Mouse (Mus musculus): ENCODE measurements at regions not wholly inside any gene's neighbourhood (a gene's known extent, or its start where the extent isn't known, plus 50 kb on each side); places are given as distances from the start of the nearest gene placed in this dataset.

DNA sequence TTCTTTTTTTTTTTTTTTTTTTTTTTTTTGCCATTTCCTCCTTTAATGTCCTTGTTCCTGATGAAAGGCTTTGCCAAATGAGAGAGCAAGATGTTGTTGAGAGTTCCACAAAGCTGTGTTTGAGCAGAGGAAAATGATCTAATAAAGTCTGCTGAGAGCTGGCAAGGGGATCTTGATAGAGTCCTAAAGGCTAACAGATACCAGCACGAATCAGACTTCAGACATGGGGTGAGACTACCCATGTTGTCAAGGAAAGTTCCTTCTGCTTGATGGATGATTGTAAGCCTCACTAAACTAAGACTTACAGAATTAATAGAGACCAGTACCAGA is 665.2 kb upstream of the Fam92a start:
- intact Hi-C loops (cut with DNase I): no loop called here

- intact Hi-C loops (cut with DNase I): no loop called here
Observed at GRCm38 (mm10) chr4:12836326-12837096, 664.7 kb upstream of the Fam92a start.

GRCm38 (mm10) chr4:12826419-12826818 is 654.6 kb upstream of the Fam92a start:
- intact Hi-C loops (cut with DNase I): no loop called here

GRCm38 (mm10) chr4:12814251-12814650 is 642.4 kb upstream of the Fam92a start:
- intact Hi-C loops (cut with DNase I): no loop called here

DNA sequence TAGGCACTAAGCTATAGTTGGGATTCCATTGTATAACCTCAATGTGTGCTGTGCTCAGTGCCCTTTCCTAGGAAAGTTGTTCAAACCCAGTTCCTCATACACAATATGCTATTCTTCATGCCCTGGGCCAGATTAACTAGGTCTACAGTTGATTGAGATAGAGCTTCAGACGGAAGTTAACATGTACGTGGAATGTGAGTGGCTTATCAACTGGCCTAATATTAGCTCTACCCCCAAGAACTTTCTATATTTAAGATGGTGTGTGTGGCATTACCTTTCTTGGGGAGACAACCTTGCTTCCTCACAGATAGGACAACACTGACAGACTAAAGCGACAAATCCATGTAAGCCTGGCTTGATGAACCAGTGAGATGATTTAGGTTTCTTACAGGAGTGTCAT is 629.4 kb upstream of the Fam92a start:
- intact Hi-C loops (cut with DNase I): no loop called here

- intact Hi-C loops (cut with DNase I): no loop called here
Observed at GRCm38 (mm10) chr4:12799564-12799963, 627.7 kb upstream of the Fam92a start.

DNA sequence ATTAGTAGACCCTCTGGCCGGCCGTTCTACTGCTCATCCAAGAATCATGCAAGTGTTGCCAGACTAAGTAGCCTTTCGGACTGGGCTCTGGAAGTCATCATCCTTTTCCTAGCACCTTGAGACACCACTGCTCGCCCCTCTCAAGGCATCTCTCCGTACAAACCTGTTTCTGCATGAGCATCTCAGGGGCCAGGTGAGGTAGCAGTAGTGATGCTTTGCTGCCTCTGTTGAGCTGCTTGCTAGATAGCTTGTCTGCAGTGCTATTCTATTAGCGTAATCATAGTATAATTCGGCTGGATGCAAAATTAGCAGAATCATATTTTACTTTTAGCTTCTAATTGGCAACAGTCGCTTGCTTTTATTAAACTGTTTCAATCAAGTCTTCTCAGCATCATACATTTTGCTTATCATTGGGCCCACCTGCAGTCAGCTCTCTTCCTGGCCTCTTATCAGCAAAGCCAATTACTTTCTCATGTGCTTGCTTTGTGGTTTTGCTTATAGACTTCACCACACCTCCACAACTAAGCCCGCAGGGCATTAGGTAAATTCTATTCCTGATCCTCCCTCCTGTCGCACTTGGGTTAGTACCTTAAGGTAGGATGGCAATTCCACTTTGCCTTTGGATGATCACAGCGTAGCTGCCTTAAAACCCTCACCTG is 621.1 kb upstream of the Fam92a start:
- intact Hi-C loops (cut with DNase I): no loop called here

- intact Hi-C loops (cut with DNase I): no loop called here
Observed at GRCm38 (mm10) chr4:12791786-12792674, 620.2 kb upstream of the Fam92a start.

DNA sequence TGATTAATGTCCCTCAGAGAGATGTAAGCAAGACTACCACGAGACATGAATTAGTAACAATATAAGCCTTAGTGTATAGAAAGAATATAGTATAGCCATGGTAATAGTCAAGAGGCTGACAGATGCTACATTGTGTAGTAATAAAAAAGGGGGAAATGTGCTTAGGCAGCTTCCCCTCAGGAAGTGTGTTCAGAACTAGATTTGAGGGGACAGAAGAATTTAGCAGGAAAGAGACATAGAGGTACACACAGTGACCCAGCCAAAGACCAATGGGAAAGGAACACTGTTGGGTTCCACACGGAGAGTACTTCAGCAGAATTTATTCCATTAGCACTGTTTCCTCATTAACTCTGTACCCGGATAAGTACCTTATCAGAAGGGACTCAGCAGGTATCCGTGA is 614.0 kb upstream of the Fam92a start:
- intact Hi-C loops (cut with DNase I): no loop called here

DNA sequence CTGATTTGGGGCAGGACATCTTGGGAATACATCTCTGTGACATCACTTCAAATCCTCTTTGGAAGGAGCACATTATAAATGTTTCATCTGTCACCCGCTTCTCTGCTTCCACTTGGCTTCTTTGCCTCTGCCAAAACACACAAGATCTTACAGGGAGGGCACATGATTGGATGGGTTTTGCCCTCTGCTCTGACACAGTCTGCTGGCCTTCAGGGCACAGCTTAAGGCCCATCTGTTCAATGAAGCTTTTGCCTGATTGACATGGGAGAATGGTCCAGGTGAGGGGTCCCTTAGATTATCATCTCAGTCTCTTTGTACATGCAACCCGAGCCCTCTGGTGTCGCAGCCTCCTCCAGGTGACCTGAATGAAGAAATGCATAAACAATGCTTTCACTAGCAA is 612.7 kb upstream of the Fam92a start:
- intact Hi-C loops (cut with DNase I): no loop called here

- intact Hi-C loops (cut with DNase I): no loop called here
Observed at GRCm38 (mm10) chr4:12784068-12784467, 612.3 kb upstream of the Fam92a start.

DNA sequence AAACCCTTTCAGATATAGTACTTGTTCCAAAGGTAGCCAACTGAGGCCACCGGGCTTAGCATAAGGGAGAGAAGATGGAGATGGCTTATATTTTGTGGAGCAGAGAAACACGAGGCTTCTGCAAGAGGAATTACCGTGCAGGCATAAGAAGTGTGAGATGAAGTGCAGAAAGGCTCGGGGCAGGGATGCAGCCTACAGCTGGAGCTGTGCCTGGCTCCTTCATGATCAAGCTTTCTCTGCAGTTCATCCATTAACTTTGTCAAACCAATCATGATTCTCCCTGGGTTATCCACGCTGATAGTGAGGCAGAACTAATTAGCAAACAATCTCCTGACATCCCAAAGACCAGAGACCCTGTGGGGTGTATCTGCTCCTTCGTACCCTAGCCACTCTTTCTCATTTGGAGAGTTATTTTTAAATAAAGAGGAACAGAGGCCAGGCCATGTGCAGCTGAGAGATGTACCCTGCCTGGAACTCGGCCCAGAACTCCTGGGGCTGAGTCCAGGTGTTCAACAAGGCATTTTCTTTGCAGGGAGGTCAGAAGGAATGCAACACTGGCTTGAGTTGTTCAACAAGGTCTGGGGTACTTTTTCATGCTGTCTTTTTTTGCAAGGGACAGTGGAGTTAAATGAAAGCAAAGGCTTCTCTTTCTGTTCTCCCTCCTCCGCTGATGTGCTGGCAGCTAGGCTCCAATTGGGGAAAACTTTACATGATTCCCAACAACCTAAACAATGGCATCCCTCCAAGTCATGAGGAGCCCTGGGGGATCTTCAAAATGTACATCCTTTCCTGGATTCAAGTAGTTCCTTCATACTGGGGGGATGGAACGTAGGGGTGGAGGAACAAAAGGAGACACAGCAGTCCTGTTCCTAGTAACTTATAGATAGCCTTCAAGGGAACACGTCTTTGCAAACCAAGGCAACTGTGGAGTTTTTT is 610.4 kb upstream of the Fam92a start:
- intact Hi-C loops (cut with DNase I): no loop called here

DNA sequence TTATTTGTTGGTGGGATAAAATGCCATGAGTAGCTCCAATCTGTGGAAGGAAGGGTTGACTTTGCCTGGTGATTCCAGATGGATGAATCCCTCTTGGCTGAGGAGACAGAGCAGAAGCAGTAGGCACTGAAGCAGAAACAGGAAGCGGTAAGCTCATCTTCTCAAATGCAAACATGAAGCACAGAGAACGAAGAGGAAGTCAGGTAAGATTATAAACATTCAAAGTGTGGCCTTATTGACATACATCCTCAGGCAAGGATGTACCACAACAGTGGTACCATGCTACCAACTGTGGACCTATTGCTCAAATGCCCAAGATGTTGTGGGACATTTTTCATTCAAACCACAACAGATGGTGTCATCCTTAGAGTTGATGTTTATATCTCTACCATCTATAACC is 608.4 kb upstream of the Fam92a start:
- intact Hi-C loops (cut with DNase I): no loop called here

GRCm38 (mm10) chr4:12779211-12779610 is 607.4 kb upstream of the Fam92a start:
- intact Hi-C loops (cut with DNase I): no loop called here

GRCm38 (mm10) chr4:12778163-12778562 is 606.3 kb upstream of the Fam92a start:
- intact Hi-C loops (cut with DNase I): no loop called here

GRCm38 (mm10) chr4:12776217-12776578 is 604.4 kb upstream of the Fam92a start:
- intact Hi-C loops (cut with DNase I): no loop called here

GRCm38 (mm10) chr4:12775524-12776216 is 603.9 kb upstream of the Fam92a start:
- intact Hi-C loops (cut with DNase I): no loop called here

DNA sequence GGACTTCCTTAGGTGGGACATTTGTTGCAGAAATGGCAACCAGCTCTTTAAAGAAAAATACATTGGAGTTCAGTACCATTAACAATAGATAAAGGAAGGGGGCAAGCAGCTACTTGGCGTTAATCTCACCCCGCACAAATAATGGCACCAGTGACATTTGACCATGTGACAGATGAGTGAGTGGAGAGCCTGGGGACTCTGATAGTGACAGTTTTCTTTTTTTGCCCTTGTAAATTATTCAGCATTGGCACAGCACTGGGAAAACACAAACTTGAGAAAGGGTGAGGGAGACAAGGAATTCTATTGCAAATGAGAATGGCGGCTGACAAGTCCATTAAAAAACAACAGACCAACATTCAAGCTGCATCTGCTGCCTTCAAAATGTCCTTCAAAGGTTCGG is 603.3 kb upstream of the Fam92a start:
- intact Hi-C loops (cut with DNase I): no loop called here

- intact Hi-C loops (cut with DNase I): no loop called here
Observed at GRCm38 (mm10) chr4:12774671-12775070, 602.9 kb upstream of the Fam92a start.

GRCm38 (mm10) chr4:12773201-12773600 is 601.4 kb upstream of the Fam92a start:
- intact Hi-C loops (cut with DNase I): no loop called here

All from adrenal gland (tissue).